Mouse (Mus musculus) lung, postnatal 4 days (tissue): ENCODE data around the gene Tnk2.
A peak's percentile ranks its signal among the peaks of the same experiment; 100 is the strongest.

Experiments
- DNase-seq, 2 experiments: peaks; one replicate each; pipeline ENCODE4 v3.0.0; 2021

Gene Tnk2

GRCm38 (mm10) chr16:32660557-32661321 lies 17.1 kb downstream of the Tnk2 start:
- peak; percentile 82 to 91 for DNase-seq

- DNase-seq, result peak in 1 of 2 experiments; percentile 73
Measured at GRCm38 (mm10) chr16:32661493-32661921, 17.8 kb downstream of the Tnk2 start.

GRCm38 (mm10) chr16:32662372-32662771 lies 18.7 kb downstream of the Tnk2 start:
- no peak for DNase-seq

GRCm38 (mm10) chr16:32663231-32663858 lies 19.7 kb downstream of the Tnk2 start:
- peak in 1 of 2 experiments; percentile 20 for DNase-seq

- no peak for DNase-seq
Measured at GRCm38 (mm10) chr16:32664211-32664610, 20.5 kb downstream of the Tnk2 start.

- peak; percentile 60 to 80 for DNase-seq
Measured at GRCm38 (mm10) chr16:32665851-32666665, 22.4 kb downstream of the Tnk2 start.

- no peak for DNase-seq
Measured at GRCm38 (mm10) chr16:32666671-32667551, 23.2 kb downstream of the Tnk2 start.

GRCm38 (mm10) chr16:32667552-32667872 lies 23.8 kb downstream of the Tnk2 start:
- DNase-seq, result peak in 1 of 2 experiments; percentile 60

GRCm38 (mm10) chr16:32668030-32668429 lies 24.4 kb downstream of the Tnk2 start:
- DNase-seq, result no peak

- peak in 1 of 2 experiments; percentile 46 for DNase-seq
Measured at GRCm38 (mm10) chr16:32668472-32668871, 24.8 kb downstream of the Tnk2 start.

GRCm38 (mm10) chr16:32669243-32669642 lies 25.6 kb downstream of the Tnk2 start:
- DNase-seq, result peak in 1 of 2 experiments; percentile 18

- peak in 1 of 2 experiments; percentile 16 for DNase-seq
Measured at GRCm38 (mm10) chr16:32670354-32671124, 26.9 kb downstream of the Tnk2 start.

- no peak for DNase-seq
Measured at GRCm38 (mm10) chr16:32671206-32671887, 27.7 kb downstream of the Tnk2 start.

- DNase-seq, result no peak
Measured at GRCm38 (mm10) chr16:32672250-32672649, 28.6 kb downstream of the Tnk2 start.

- DNase-seq, result peak; percentile 49 to 66
Measured at GRCm38 (mm10) chr16:32672861-32673560, 29.3 kb downstream of the Tnk2 start.

GRCm38 (mm10) chr16:32674121-32674740 lies 30.6 kb downstream of the Tnk2 start:
- no peak for DNase-seq

GRCm38 (mm10) chr16:32677040-32677700 lies 33.5 kb downstream of the Tnk2 start:
- no peak for DNase-seq

GRCm38 (mm10) chr16:32677903-32678302 lies 34.2 kb downstream of the Tnk2 start:
- peak in 1 of 2 experiments; percentile 20 for DNase-seq

- peak in 1 of 2 experiments; percentile 19 for DNase-seq
Measured at GRCm38 (mm10) chr16:32678812-32679211, 35.1 kb downstream of the Tnk2 start.
